Mouse (Mus musculus): ENCODE results near the gene Kctd7. TPM values are rescaled to one million over a fixed set of nuclear protein-coding genes. Genes with fewer than 3 reads are reported as not detected.

Kctd7 gene
- polyA plus RNA-seq, 1 experiment from 2014 or later: 4.9 TPM

GRCm38 (mm10) chr5:130128686-130129523 lies 15.8 kb upstream of the Kctd7 start:
- Histone ChIP-seq H3K4me3 (ENCODE audit: low read depth, low read length) (no peak overlapping the region), H3K9me3 (replicated peaks; ENCODE audit: control insufficient read depth, low read length) (no peaks in the 10 kb centered on the region), H3K27ac (replicated peaks; ENCODE audit: low read depth, low read length) (no peak overlapping the region), H3K9ac (replicated peaks; ENCODE audit: low read length) (no peak overlapping the region), H3K27me3 (ENCODE audit: control insufficient read depth, insufficient read depth, low read length) (no peaks in the 10 kb centered on the region), H3K36me3 (replicated peaks; ENCODE audit: control insufficient read depth, insufficient read depth, low read depth, low read length) (no peaks in the 10 kb centered on the region), H3K4me2 (ENCODE audit: low read depth, low read length) (no peak overlapping the region), H3K4me1 (ENCODE audit: control insufficient read depth, insufficient read depth, low read length) (no peaks in the 10 kb centered on the region)
- 70% methylated on average over 11 of the region's 11 CpGs for WGBS
- ATAC-seq (replicated peaks; ENCODE audit: insufficient number of reproducible peaks, low FRiP score, low TSS enrichment, low read depth) (no peak), DNase-seq (ENCODE audit: low spot score) (no peak)

GRCm38 (mm10) chr5:130129524-130129793 lies 15.2 kb upstream of the Kctd7 start:
- Histone ChIP-seq H3K36me3 (replicated peaks; ENCODE audit: control insufficient read depth, insufficient read depth, low read depth, low read length) (no peaks in the 10 kb centered on the region), H3K9me3 (replicated peaks; ENCODE audit: control insufficient read depth, low read length) (no peaks in the 10 kb centered on the region), H3K27me3 (ENCODE audit: control insufficient read depth, insufficient read depth, low read length) (no peaks in the 10 kb centered on the region), H3K4me2 (ENCODE audit: low read depth, low read length) (no peak overlapping the region), H3K27ac (replicated peaks; ENCODE audit: low read depth, low read length) (no peak overlapping the region), H3K4me1 (ENCODE audit: control insufficient read depth, insufficient read depth, low read length) (no peaks in the 10 kb centered on the region), H3K9ac (replicated peaks; ENCODE audit: low read length) (no peak overlapping the region), H3K4me3 (ENCODE audit: low read depth, low read length) (no peak overlapping the region)
- DNase-seq (ENCODE audit: low spot score) (no peak), ATAC-seq (replicated peaks; ENCODE audit: insufficient number of reproducible peaks, low FRiP score, low TSS enrichment, low read depth) (no peak)
- 84% methylated on average over 5 of the region's 5 CpGs for WGBS

- Histone ChIP-seq H3K9me3 (replicated peaks; ENCODE audit: control insufficient read depth, low read length) (no peaks in the 10 kb centered on the region), H3K36me3 (replicated peaks; ENCODE audit: control insufficient read depth, insufficient read depth, low read depth, low read length) (no peaks in the 10 kb centered on the region; the same call in none of the 2 replicates), H3K9ac (replicated peaks; ENCODE audit: low read length) (no peak overlapping the region), H3K27me3 (ENCODE audit: control insufficient read depth, insufficient read depth, low read length) (no peaks in the 10 kb centered on the region), H3K4me1 (ENCODE audit: control insufficient read depth, insufficient read depth, low read length) (no peaks in the 10 kb centered on the region), H3K27ac (replicated peaks; ENCODE audit: low read depth, low read length) (no peak overlapping the region), H3K4me2 (ENCODE audit: low read depth, low read length) (no peak overlapping the region), H3K4me3 (ENCODE audit: low read depth, low read length) (no peak overlapping the region)
- WGBS: 94% methylated on average over 13 of the region's 13 CpGs
- ATAC-seq (replicated peaks; ENCODE audit: insufficient number of reproducible peaks, low FRiP score, low TSS enrichment, low read depth): no peak
- DNase-seq (ENCODE audit: low spot score): no peak
These were observed 8.1 kb upstream of the Kctd7 start for GRCm38 (mm10) chr5:130136597-130136996.

GRCm38 (mm10) chr5:130139393-130139792 lies 5.3 kb upstream of the Kctd7 start:
- WGBS: 28% methylated on average over 8 of the region's 8 CpGs
- no peak for ATAC-seq (replicated peaks; ENCODE audit: insufficient number of reproducible peaks, low FRiP score, low TSS enrichment, low read depth)
- Histone ChIP-seq H3K9ac (replicated peaks; ENCODE audit: low read length) (no peak overlapping the region), H3K4me1 (ENCODE audit: control insufficient read depth, insufficient read depth, low read length) (0 out of 2 replicates have a peak, but pooled peaks cover 2% of the 10 kb centered on the region), H3K27me3 (ENCODE audit: control insufficient read depth, insufficient read depth, low read length) (no peaks in the 10 kb centered on the region), H3K27ac (replicated peaks; ENCODE audit: low read depth, low read length) (no peak overlapping the region), H3K4me2 (ENCODE audit: low read depth, low read length) (no peak overlapping the region), H3K9me3 (replicated peaks; ENCODE audit: control insufficient read depth, low read length) (no peaks in the 10 kb centered on the region), H3K4me3 (ENCODE audit: low read depth, low read length) (no peak overlapping the region), H3K36me3 (replicated peaks; ENCODE audit: control insufficient read depth, insufficient read depth, low read depth, low read length) (no peaks in the 10 kb centered on the region; the same call in none of the 2 replicates)
- DNase-seq (ENCODE audit: low spot score): peak; percentile 88

- no peak for DNase-seq (ENCODE audit: low spot score)
- Histone ChIP-seq H3K9ac (replicated peaks; ENCODE audit: low read length) (no peak overlapping the region), H3K4me1 (ENCODE audit: control insufficient read depth, insufficient read depth, low read length) (0 out of 2 replicates have a peak, but pooled peaks cover 2% of the 10 kb centered on the region), H3K4me2 (ENCODE audit: low read depth, low read length) (no peak overlapping the region), H3K36me3 (replicated peaks; ENCODE audit: control insufficient read depth, insufficient read depth, low read depth, low read length) (no peaks in the 10 kb centered on the region), H3K27me3 (ENCODE audit: control insufficient read depth, insufficient read depth, low read length) (no peaks in the 10 kb centered on the region), H3K27ac (replicated peaks; ENCODE audit: low read depth, low read length) (no peak overlapping the region), H3K4me3 (ENCODE audit: low read depth, low read length) (no peak overlapping the region), H3K9me3 (replicated peaks; ENCODE audit: control insufficient read depth, low read length) (no peaks in the 10 kb centered on the region)
- WGBS: 78% methylated on average over 5 of the region's 5 CpGs
- ATAC-seq (replicated peaks; ENCODE audit: insufficient number of reproducible peaks, low FRiP score, low TSS enrichment, low read depth): no peak
These were observed 3.5 kb upstream of the Kctd7 start for GRCm38 (mm10) chr5:130141138-130141537.

- H3K9ac ChIP-seq (replicated peaks; ENCODE audit: low read length): no peak overlapping the region
- peak; percentile 58 for DNase-seq (ENCODE audit: low spot score)
- no peak overlapping the region for H3K27ac ChIP-seq (replicated peaks; ENCODE audit: low read depth, low read length)
- no peaks in the 10 kb centered on the region for H3K27me3 ChIP-seq (ENCODE audit: control insufficient read depth, insufficient read depth, low read length)
- H3K36me3 ChIP-seq (replicated peaks; ENCODE audit: control insufficient read depth, insufficient read depth, low read depth, low read length): no peaks in the 10 kb centered on the region
- H3K9me3 ChIP-seq (replicated peaks; ENCODE audit: control insufficient read depth, low read length): no peaks in the 10 kb centered on the region
- 0 out of 2 replicates have a peak, but pooled peaks cover 2% of the 10 kb centered on the region for H3K4me1 ChIP-seq (ENCODE audit: control insufficient read depth, insufficient read depth, low read length)
- no peak overlapping the region for H3K4me3 ChIP-seq (ENCODE audit: low read depth, low read length)
- H3K4me2 ChIP-seq (ENCODE audit: low read depth, low read length): no peak overlapping the region
- ATAC-seq (replicated peaks; ENCODE audit: insufficient number of reproducible peaks, low FRiP score, low TSS enrichment, low read depth): no peak
- WGBS: 44% methylated on average over 4 of the region's 4 CpGs
These were observed 2.6 kb upstream of the Kctd7 start for GRCm38 (mm10) chr5:130142041-130142440.

- H3K4me3 ChIP-seq (ENCODE audit: low read depth, low read length): no peak overlapping the region
- ATAC-seq (replicated peaks; ENCODE audit: insufficient number of reproducible peaks, low FRiP score, low TSS enrichment, low read depth) (no peak), DNase-seq (ENCODE audit: low spot score) (no peak)
- H3K27me3 ChIP-seq (ENCODE audit: control insufficient read depth, insufficient read depth, low read length): no peaks in the 10 kb centered on the region
- H3K4me2 ChIP-seq (ENCODE audit: low read depth, low read length): no peak overlapping the region
- no peak overlapping the region for H3K27ac ChIP-seq (replicated peaks; ENCODE audit: low read depth, low read length)
- no peaks in the 10 kb centered on the region for H3K36me3 ChIP-seq (replicated peaks; ENCODE audit: control insufficient read depth, insufficient read depth, low read depth, low read length)
- WGBS: 89% methylated on average over 7 of the region's 7 CpGs
- no peaks in the 10 kb centered on the region for H3K9me3 ChIP-seq (replicated peaks; ENCODE audit: control insufficient read depth, low read length)
- 0 out of 2 replicates have a peak, but pooled peaks cover 2% of the 10 kb centered on the region for H3K4me1 ChIP-seq (ENCODE audit: control insufficient read depth, insufficient read depth, low read length)
- no peak overlapping the region for H3K9ac ChIP-seq (replicated peaks; ENCODE audit: low read length)
These were observed 1.6 kb upstream of the Kctd7 start for GRCm38 (mm10) chr5:130143101-130143500.

GRCm38 (mm10) chr5:130143977-130144333 lies 706 bp upstream of the Kctd7 start:
- peak overlapping the region; percentile 94 for H3K4me2 ChIP-seq (ENCODE audit: low read depth, low read length)
- no peaks in the 10 kb centered on the region for H3K36me3 ChIP-seq (replicated peaks; ENCODE audit: control insufficient read depth, insufficient read depth, low read depth, low read length)
- H3K4me1 ChIP-seq (ENCODE audit: control insufficient read depth, insufficient read depth, low read length): 0 out of 2 replicates have a peak, but pooled peaks cover 2% of the 10 kb centered on the region
- H3K27me3 ChIP-seq (ENCODE audit: control insufficient read depth, insufficient read depth, low read length): no peaks in the 10 kb centered on the region
- H3K9ac ChIP-seq (replicated peaks; ENCODE audit: low read length): peak overlapping the region; percentile 47
- 5% methylated on average over 20 of the region's 20 CpGs for WGBS
- H3K4me3 ChIP-seq (ENCODE audit: low read depth, low read length): peak overlapping the region; percentile 59
- ATAC-seq (replicated peaks; ENCODE audit: insufficient number of reproducible peaks, low FRiP score, low TSS enrichment, low read depth) (peak; percentile 50), DNase-seq (ENCODE audit: low spot score) (peak; percentile 68)
- H3K9me3 ChIP-seq (replicated peaks; ENCODE audit: control insufficient read depth, low read length): no peaks in the 10 kb centered on the region
- 0 out of 2 replicates have a peak overlapping the region, but pooled peaks have one; percentile 3 for H3K27ac ChIP-seq (replicated peaks; ENCODE audit: low read depth, low read length)
